Mouse (Mus musculus) thymus, postnatal 4 days (tissue): Measurements from ENCODE around the gene Rcsd1.

Experiments
- DNase-seq: peaks from one replicate; pipeline ENCODE4 v3.0.0; 2021

Gene Rcsd1

DNA sequence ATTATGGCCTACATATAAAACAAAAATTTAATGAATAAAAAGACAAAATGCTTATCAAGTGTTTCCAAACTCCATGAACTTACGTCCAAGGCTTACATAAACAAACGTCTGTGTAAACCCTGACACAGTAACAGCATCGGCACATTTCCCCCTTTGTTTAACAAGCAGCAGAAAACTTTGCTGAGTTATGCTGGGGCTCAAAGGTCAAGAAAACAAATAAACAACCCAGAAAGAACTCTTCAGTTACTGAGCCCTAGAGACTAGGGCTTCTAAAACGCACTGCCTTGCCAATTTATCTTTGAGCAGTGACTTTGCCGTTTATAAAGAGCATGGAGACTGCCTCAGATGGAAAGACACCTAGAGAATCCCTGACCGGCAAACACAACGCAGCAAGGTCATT is 92.9 kb downstream of the Rcsd1 start:
- no peak for DNase-seq

GRCm38 (mm10) chr1:165614793-165615192 is 94.8 kb downstream of the Rcsd1 start:
- no peak for DNase-seq

- no peak for DNase-seq
These were observed 95.6 kb downstream of the Rcsd1 start for GRCm38 (mm10) chr1:165613926-165614325.

DNA sequence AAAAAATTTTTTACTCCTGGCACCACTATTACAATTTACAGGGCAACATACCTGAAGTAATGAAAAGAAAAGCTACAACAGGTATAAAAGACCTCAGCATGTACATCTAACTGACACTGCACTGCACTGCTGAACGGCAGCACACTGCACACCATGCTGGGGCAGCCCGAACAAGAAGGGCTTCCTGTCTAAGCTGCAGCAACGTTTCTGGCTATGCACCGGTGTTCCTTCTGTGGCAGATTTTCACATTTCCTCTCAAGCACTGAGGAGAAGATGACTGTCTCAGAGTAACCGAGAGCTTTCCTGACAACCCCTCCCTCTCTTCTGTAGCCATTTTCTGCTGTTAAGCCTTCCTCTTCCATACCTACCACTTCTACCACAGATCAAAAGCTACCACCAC is 96.8 kb downstream of the Rcsd1 start:
- peak; percentile 62 for DNase-seq

DNA sequence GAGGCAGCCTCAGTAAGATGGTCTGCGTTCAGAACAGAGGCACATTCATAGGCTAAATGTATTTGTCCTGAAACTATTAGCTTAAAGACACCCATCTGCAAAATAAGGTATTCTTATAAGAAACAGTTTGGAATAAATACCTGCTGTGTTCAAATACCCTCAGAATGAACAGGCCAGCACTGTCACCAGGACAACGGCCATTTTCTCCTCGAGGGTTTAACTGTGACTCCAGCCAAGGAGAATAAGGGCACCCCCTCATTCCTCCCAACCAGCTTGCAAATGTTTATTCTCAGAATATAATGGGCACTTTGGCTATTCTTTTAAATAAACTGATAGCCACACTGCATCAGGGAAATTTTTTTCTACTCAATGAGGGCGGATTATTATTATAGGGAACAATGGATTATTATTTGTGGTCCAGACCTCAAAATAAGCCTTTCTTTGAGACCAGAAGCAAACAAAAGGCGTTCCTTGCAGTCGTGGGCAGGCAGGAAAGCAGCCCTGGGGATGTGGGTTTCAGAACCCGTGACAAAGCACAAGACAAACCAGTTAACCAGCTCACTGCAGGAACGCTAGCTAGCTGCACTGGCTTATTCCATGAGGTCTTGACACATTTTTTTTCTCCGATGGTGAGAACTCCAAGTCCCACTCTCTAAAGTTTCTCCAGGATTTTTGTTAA is 99.1 kb downstream of the Rcsd1 start:
- DNase-seq, result no peak

DNA sequence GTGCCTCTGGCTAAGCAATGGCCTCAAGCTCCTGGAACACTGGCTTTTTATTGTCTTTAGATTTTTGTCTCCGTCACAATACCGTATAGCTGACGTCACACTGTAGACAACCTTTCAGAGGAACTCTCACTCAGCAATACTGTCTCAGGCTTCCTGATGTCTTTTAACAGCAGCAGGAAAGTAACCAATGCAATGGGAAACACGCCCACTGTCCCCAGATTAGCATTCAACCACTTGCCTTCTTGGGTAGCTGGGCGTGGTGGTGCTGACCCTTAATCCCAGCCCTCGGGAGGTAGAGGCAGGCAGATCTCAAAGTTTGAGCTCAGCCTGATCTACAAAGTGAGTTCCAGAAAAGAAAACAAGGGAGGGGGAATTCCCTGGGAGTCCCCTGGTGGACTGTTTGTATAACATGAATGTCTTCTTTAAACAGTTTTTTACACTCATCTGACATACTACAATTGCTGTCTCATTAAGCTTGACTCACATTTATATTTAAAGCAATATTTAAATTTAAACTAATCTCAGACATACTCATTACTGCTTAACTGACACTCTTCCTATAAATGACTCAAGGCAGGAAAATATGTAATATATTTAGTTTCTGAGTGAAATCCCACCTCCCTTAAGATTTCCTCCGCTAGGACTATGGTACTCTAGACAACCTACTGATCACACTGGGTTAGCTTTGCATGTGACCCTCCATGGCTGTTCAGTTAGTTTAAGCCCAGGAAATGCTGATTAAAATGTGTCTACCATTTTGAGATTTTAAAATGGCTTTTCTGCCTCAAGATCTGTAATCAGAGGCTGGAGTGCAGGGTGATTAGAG is 99.8 kb downstream of the Rcsd1 start:
- no peak for DNase-seq

DNA sequence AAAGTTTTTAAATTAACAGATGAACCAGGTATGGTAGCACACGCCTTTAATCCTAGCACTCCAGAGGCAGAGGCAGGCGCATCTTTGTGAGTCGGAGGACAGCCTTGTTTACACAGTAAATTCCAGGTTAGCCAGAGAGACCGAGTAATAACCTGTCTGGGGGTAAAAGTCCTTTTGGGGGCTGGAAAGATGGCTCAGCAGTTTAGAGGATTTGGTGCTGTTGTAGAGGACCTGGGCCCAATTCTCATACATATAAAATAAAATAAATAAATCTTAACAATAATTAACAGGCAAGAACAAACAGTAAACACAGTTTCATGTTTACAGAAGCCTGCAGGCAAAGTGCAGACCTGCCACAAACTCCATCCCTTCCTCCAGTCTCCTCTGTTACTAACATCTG is 100.7 kb downstream of the Rcsd1 start:
- DNase-seq, result no peak

- DNase-seq, result no peak
These were observed 103.8 kb downstream of the Rcsd1 start for GRCm38 (mm10) chr1:165605774-165606173.

GRCm38 (mm10) chr1:165605108-165605507 is 104.4 kb downstream of the Rcsd1 start:
- no peak for DNase-seq

DNA sequence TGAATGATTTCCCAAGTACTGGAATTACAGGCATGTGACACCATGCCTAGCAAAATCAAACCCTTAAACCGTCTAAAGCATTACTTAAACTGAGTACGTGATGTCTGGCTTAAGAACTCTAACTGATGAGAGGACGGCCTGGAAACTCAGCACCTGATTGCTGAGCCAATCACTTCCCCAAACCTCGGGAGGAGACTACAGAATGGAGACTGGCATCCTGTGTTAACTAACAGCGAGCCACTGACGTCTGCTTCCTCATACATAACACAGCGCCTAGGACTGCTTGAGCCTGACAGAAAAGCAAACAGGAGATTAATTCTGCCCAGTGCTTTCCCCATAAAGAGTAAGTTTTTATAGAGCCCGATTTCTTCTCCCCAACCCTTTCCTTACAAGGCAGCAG is 105.4 kb downstream of the Rcsd1 start:
- no peak for DNase-seq

DNA sequence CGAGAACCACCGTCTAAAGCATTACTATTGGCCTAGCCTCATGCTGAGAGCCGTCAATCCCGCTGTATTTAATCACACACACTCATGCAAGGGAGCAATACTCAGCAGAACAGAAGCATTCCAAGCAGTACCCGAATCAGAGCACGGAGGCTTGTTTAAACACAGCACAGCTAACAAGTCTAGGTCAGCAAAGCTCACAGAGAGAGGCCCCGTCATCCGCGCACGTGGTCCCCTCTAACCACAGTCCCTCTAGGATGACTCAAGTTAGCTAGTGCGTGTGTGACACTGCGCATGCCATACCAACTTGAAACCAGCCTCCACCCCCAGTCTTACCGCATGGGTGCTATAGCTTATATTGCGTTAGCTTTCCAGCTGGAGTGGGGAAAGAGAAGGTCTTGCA is 106.3 kb downstream of the Rcsd1 start:
- DNase-seq, result peak; percentile 27

- DNase-seq, result no peak
These were observed 107.7 kb downstream of the Rcsd1 start for GRCm38 (mm10) chr1:165601775-165602280.
